Mouse (Mus musculus) frontal cortex, postnatal 14 days (tissue): ENCODE results near the gene Adk.
A peak's percentile ranks its signal among the peaks of the same experiment; 100 is the strongest.

ENCODE experiments used
- DNase-seq, 2 experiments: peaks; one replicate each; pipeline ENCODE4 v3.0.0; 2022; ENCODE audit warnings: low spot score in 2 of 2

Gene Adk

GRCm38 (mm10) chr14:21100876-21101275, 48.5 kb downstream of the Adk start:
- DNase-seq = no peak

- DNase-seq = no peak
These were observed 49.2 kb downstream of the Adk start for GRCm38 (mm10) chr14:21101562-21101961.

- no peak for DNase-seq
These were observed 50.4 kb downstream of the Adk start for GRCm38 (mm10) chr14:21102666-21103203.

- DNase-seq = no peak
These were observed 52.7 kb downstream of the Adk start for GRCm38 (mm10) chr14:21105049-21105448.

- DNase-seq = no peak
These were observed 54.2 kb downstream of the Adk start for GRCm38 (mm10) chr14:21106582-21106981.

- DNase-seq = no peak
These were observed 55.2 kb downstream of the Adk start for GRCm38 (mm10) chr14:21107551-21107950.

GRCm38 (mm10) chr14:21110492-21110891, 58.1 kb downstream of the Adk start:
- DNase-seq = no peak

- DNase-seq = no peak
These were observed 59.1 kb downstream of the Adk start for GRCm38 (mm10) chr14:21111500-21111899.

- no peak for DNase-seq
These were observed 59.8 kb downstream of the Adk start for GRCm38 (mm10) chr14:21112174-21112573.

GRCm38 (mm10) chr14:21112742-21113141, 60.4 kb downstream of the Adk start:
- DNase-seq = no peak

- no peak for DNase-seq
These were observed 62.0 kb downstream of the Adk start for GRCm38 (mm10) chr14:21114339-21114738.

- DNase-seq = no peak
These were observed 62.9 kb downstream of the Adk start for GRCm38 (mm10) chr14:21115318-21115717.

GRCm38 (mm10) chr14:21115888-21116460, 63.6 kb downstream of the Adk start:
- DNase-seq = peak in 1 of 2 experiments; percentile 18

- no peak for DNase-seq
These were observed 65.7 kb downstream of the Adk start for GRCm38 (mm10) chr14:21118095-21118494.

- no peak for DNase-seq
These were observed 67.4 kb downstream of the Adk start for GRCm38 (mm10) chr14:21119653-21120313.

GRCm38 (mm10) chr14:21120473-21120872, 68.1 kb downstream of the Adk start:
- DNase-seq = no peak

GRCm38 (mm10) chr14:21127215-21127614, 74.8 kb downstream of the Adk start:
- DNase-seq = no peak

- DNase-seq = peak in 1 of 2 experiments; percentile 62
These were observed 84.5 kb downstream of the Adk start for GRCm38 (mm10) chr14:21136906-21137305.

- DNase-seq = no peak
These were observed 90.2 kb downstream of the Adk start for GRCm38 (mm10) chr14:21142603-21143002.

GRCm38 (mm10) chr14:21143406-21144115, 91.2 kb downstream of the Adk start:
- DNase-seq = no peak

GRCm38 (mm10) chr14:21147171-21147570, 94.8 kb downstream of the Adk start:
- no peak for DNase-seq

- no peak for DNase-seq
These were observed 97.9 kb downstream of the Adk start for GRCm38 (mm10) chr14:21150301-21150700.

- no peak for DNase-seq
These were observed 99.7 kb downstream of the Adk start for GRCm38 (mm10) chr14:21152055-21152454.
